ENCODE assay signal across 8 mouse cellular contexts in genomic region chr16:16896015-16896381, GRCm38 (mm10). TPM values are rescaled to one million over a fixed set of nuclear protein-coding genes. Genes with fewer than 3 reads are reported as not detected.
DNase-seq lines count a peak whose midpoint lies in the region; ATAC-seq and TF ChIP-seq lines count a peak whose summit lies in the region.

No protein-coding gene starts in this region.

- H3K4me1 ChIP-seq in lung, embryonic 14.5 days (ENCODE audit: insufficient read depth), result no peaks in the 10 kb centered on the region
- H3K4me1 ChIP-seq in embryonic facial prominence, embryonic 14.5 days (ENCODE audit: control insufficient read depth, insufficient read depth, low read length), result peaks cover 8% of the 10 kb centered on the region
- peaks cover 7% of the 10 kb centered on the region; the same call in 1 of the 2 replicates for H3K4me1 ChIP-seq in limb, embryonic 14.5 days (ENCODE audit: control insufficient read depth, insufficient read depth, low read length)

- H3K36me3 ChIP-seq in lung, embryonic 14.5 days (ENCODE audit: insufficient read depth), result peaks cover 31% of the 10 kb centered on the region
- H3K36me3 ChIP-seq in embryonic facial prominence, embryonic 14.5 days (ENCODE audit: control insufficient read depth, insufficient read depth, low read length), result peaks cover 34% of the 10 kb centered on the region
- peaks cover 29% of the 10 kb centered on the region for H3K36me3 ChIP-seq in limb, embryonic 14.5 days (ENCODE audit: control insufficient read depth, insufficient read depth, low read length)
- H3K36me3 ChIP-seq in splenic B cell, adult 2 months (ENCODE audit: control insufficient read depth, insufficient read depth, low read length, poor library complexity, severe bottlenecking), result peaks cover 3% of the 10 kb centered on the region; the same call in 1 of the 2 replicates

- no peaks in the 10 kb centered on the region for H3K9me3 ChIP-seq in lung, embryonic 14.5 days (ENCODE audit: low read depth, low read length)
- H3K9me3 ChIP-seq in embryonic facial prominence, embryonic 14.5 days (ENCODE audit: control insufficient read depth, low read length), result no peaks in the 10 kb centered on the region
- no peaks in the 10 kb centered on the region for H3K9me3 ChIP-seq in limb, embryonic 14.5 days (ENCODE audit: control insufficient read depth, low read length)

- H3K9ac ChIP-seq in lung, embryonic 14.5 days, result no peak overlapping the region
- no peak overlapping the region; the same call in 1 of the 2 replicates for H3K9ac ChIP-seq in embryonic facial prominence, embryonic 14.5 days (ENCODE audit: low read depth, low read length)
- H3K9ac ChIP-seq in limb, embryonic 14.5 days (ENCODE audit: low read depth, low read length, severe bottlenecking), result peak overlapping the region; percentile 69; the same call in 1 of the 2 replicates

- peak; percentile 66 for ATAC-seq in lung, embryonic 14.5 days (ENCODE audit: insufficient read depth)
- no peak; the same call in 1 of the 2 replicates for ATAC-seq in embryonic facial prominence, embryonic 14.5 days (ENCODE audit: low read depth)
- ATAC-seq in limb, embryonic 14.5 days (ENCODE audit: low FRiP score, low read depth), result peak; percentile 45

- H3K27me3 ChIP-seq in lung, embryonic 14.5 days (ENCODE audit: insufficient read depth, low read length), result no peaks in the 10 kb centered on the region
- no peaks in the 10 kb centered on the region for H3K27me3 ChIP-seq in embryonic facial prominence, embryonic 14.5 days (replicated peaks; ENCODE audit: control insufficient read depth, insufficient read depth, low read length)
- H3K27me3 ChIP-seq in limb, embryonic 14.5 days (ENCODE audit: control insufficient read depth, insufficient read depth, low read length), result no peaks in the 10 kb centered on the region
- H3K27me3 ChIP-seq in splenic B cell, adult 2 months (ENCODE audit: control insufficient read depth, insufficient read depth, low read length, poor library complexity, severe bottlenecking), result no peaks in the 10 kb centered on the region

- 24% methylated on average over 4 of the region's 4 CpGs for WGBS in lung, embryonic 14.5 days
- 20% methylated on average over 4 of the region's 4 CpGs for WGBS in embryonic facial prominence, embryonic 14.5 days
- 19% methylated on average over 4 of the region's 4 CpGs for WGBS in limb, embryonic 14.5 days

- H3K4me3 ChIP-seq in lung, embryonic 14.5 days (ENCODE audit: low read depth, low read length), result no peak overlapping the region; the same call in 1 of the 2 replicates
- H3K4me3 ChIP-seq in embryonic facial prominence, embryonic 14.5 days (ENCODE audit: low read depth, low read length), result peak overlapping the region; percentile 65
- H3K4me3 ChIP-seq in limb, embryonic 14.5 days (replicated peaks; ENCODE audit: low read length), result no peak overlapping the region

- no peak for DNase-seq in lung, embryonic 14.5 days
- DNase-seq in lung, postnatal 25 days (ENCODE audit: low spot score), result no peak
- peak; percentile 6 for DNase-seq in embryonic facial prominence, embryonic 14.5 days (ENCODE audit: low spot score)
- no peak for DNase-seq in limb, embryonic 14.5 days (ENCODE audit: low spot score)
- DNase-seq in splenic B cell, adult 2 months (ENCODE audit: low read depth, low spot score), result peak; percentile 76
- no peak for DNase-seq in ovary, postnatal 14 days (ENCODE audit: low spot score)
- DNase-seq in kidney, postnatal 14 days, result no peak
- no peak for DNase-seq in cerebellum, postnatal 25 days

- no peak for TF ChIP-seq CTCF in lung, embryonic 14.5 days (IDR thresholded peaks at IDR 0.05; ENCODE audit: low read depth)

- peak overlapping the region; percentile 74; the same call in 1 of the 2 replicates for H3K4me2 ChIP-seq in lung, embryonic 14.5 days
- peak overlapping the region; percentile 29; the same call in 1 of the 2 replicates for H3K4me2 ChIP-seq in embryonic facial prominence, embryonic 14.5 days (ENCODE audit: low read depth, low read length)
- no peak overlapping the region; the same call in 1 of the 2 replicates for H3K4me2 ChIP-seq in limb, embryonic 14.5 days (replicated peaks; ENCODE audit: low read depth, low read length, severe bottlenecking)

- no peak for TF ChIP-seq POLR2A in limb, embryonic 14.5 days (IDR thresholded peaks at IDR 0.05; ENCODE audit: borderline replicate concordance, extremely low read depth, insufficient read depth, insufficient read length)

- peak overlapping the region; percentile 18; the same call in 1 of the 2 replicates for H3K27ac ChIP-seq in lung, embryonic 14.5 days (ENCODE audit: low read depth)
- no peak overlapping the region; the same call in 1 of the 2 replicates for H3K27ac ChIP-seq in embryonic facial prominence, embryonic 14.5 days (replicated peaks; ENCODE audit: low read depth, low read length)
- H3K27ac ChIP-seq in limb, embryonic 14.5 days (replicated peaks; ENCODE audit: low read depth, low read length), result 0 out of 2 replicates have a peak overlapping the region, but pooled peaks have one; percentile 35

RNA-seq across cellular contexts. Expression of gene Ppm1f, which starts 0.3 kb away (rescaled TPM):
- 27.6 and 29.4 TPM in 2 replicates for polyA plus RNA-seq in lung, embryonic 14.5 days (2014; fragmentation: Nextera tagmentation; extraction: Ambion mirVana)
- polyA plus RNA-seq in embryonic facial prominence, embryonic 14.5 days (2014; fragmentation: Nextera tagmentation; extraction: Ambion mirVana), result 21.6 and 23.9 TPM in 2 replicates
- 31.0 and 32.4 TPM in 2 replicates for polyA plus RNA-seq in limb, embryonic 14.5 days (2012; rRNA removed)
- 22.0 and 24.2 TPM in 2 replicates for polyA plus RNA-seq in limb, embryonic 14.5 days (2014; fragmentation: Nextera tagmentation; extraction: Ambion mirVana)

RNA-seq across cellular contexts. Expression of gene Vpreb1, which starts 25.4 kb away (rescaled TPM):
- polyA plus RNA-seq in lung, embryonic 14.5 days (2014; fragmentation: Nextera tagmentation; extraction: Ambion mirVana), result 1.9 TPM in 2 replicates
- polyA plus RNA-seq in embryonic facial prominence, embryonic 14.5 days (2014; fragmentation: Nextera tagmentation; extraction: Ambion mirVana), result 1.6 and 3.6 TPM in 2 replicates
- polyA plus RNA-seq in limb, embryonic 14.5 days (2012; rRNA removed), result 4.0 and 5.6 TPM in 2 replicates
- 3.4 and 3.8 TPM in 2 replicates for polyA plus RNA-seq in limb, embryonic 14.5 days (2014; fragmentation: Nextera tagmentation; extraction: Ambion mirVana)

RNA-seq across cellular contexts. Expression of gene Top3b, which starts 25.5 kb away (rescaled TPM):
- 68.9 and 76.9 TPM in 2 replicates for polyA plus RNA-seq in lung, embryonic 14.5 days (2014; fragmentation: Nextera tagmentation; extraction: Ambion mirVana)
- polyA plus RNA-seq in embryonic facial prominence, embryonic 14.5 days (2014; fragmentation: Nextera tagmentation; extraction: Ambion mirVana), result 63.7 and 70.7 TPM in 2 replicates
- polyA plus RNA-seq in limb, embryonic 14.5 days (2012; rRNA removed), result 120 and 136 TPM in 2 replicates
- 71.5 and 86.8 TPM in 2 replicates for polyA plus RNA-seq in limb, embryonic 14.5 days (2014; fragmentation: Nextera tagmentation; extraction: Ambion mirVana)

RNA-seq across cellular contexts. Expression of gene Igll1, which starts 32.2 kb away (rescaled TPM):
- polyA plus RNA-seq in lung, embryonic 14.5 days (2014; fragmentation: Nextera tagmentation; extraction: Ambion mirVana), result 0.30 TPM in 1 of 2 replicates, not detected in the other
- 0.45 and 0.83 TPM in 2 replicates for polyA plus RNA-seq in embryonic facial prominence, embryonic 14.5 days (2014; fragmentation: Nextera tagmentation; extraction: Ambion mirVana)
- 0.18 and 0.27 TPM in 2 replicates for polyA plus RNA-seq in limb, embryonic 14.5 days (2012; rRNA removed)
- polyA plus RNA-seq in limb, embryonic 14.5 days (2014; fragmentation: Nextera tagmentation; extraction: Ambion mirVana), result 0.45 and 0.47 TPM in 2 replicates

Comparison
In these comparisons a context has a peak if more than half of its experiments do, and no peak if none do; other contexts are left out.
1. DNase-seq: peak in embryonic facial prominence, embryonic 14.5 days (single experiment) and splenic B cell, adult 2 months (single experiment); none in lung, embryonic 14.5 days (single experiment), lung, postnatal 25 days (single experiment), limb, embryonic 14.5 days (single experiment), ovary, postnatal 14 days (single experiment), kidney, postnatal 14 days (single experiment) and cerebellum, postnatal 25 days (0 of 2).